Mouse (Mus musculus) liver, embryonic 12.5 days (tissue): Measurements from ENCODE around the gene D430019H16Rik. TPM values are rescaled to one million over a fixed set of nuclear protein-coding genes. Genes with fewer than 3 reads are reported as not detected.

Source experiments
- ATAC-seq: fragments of 200-750 bp; cut with Nextera tagmentation; 2 replicates; pipeline ENCODE4 v1.8.0; 2017; ENCODE audit warnings: moderate number of reproducible peaks, mild to moderate bottlenecking, moderate library complexity
- H3K27ac ChIP-seq: fragments of 300-500 bp; sonication (generic); 2 replicates; pipeline ENCODE4 v1.5.1; 2016; ENCODE audit warnings: mild to moderate bottlenecking
- H3K27me3 ChIP-seq: fragments of 300-500 bp; sonication (generic); replicated peaks from 2 replicates; pipeline ENCODE4 v1.6.1; 2016; ENCODE audit warnings: mild to moderate bottlenecking, moderate library complexity
- H3K36me3 ChIP-seq: fragments of 300-500 bp; sonication (generic); 2 replicates; pipeline ENCODE4 v1.6.1; 2016; ENCODE audit warnings: mild to moderate bottlenecking, moderate library complexity
- H3K4me1 ChIP-seq: fragments of 300-500 bp; sonication (generic); 2 replicates; pipeline ENCODE4 v1.6.1; 2016
- H3K4me2 ChIP-seq: fragments of 300-500 bp; sonication (generic); 2 replicates; pipeline ENCODE4 v1.6.1; 2016; ENCODE audit warnings: mild to moderate bottlenecking, moderate library complexity
- H3K4me3 ChIP-seq: fragments of 300-500 bp; sonication (generic); 2 replicates; pipeline ENCODE4 v1.5.1; 2016; ENCODE audit warnings: mild to moderate bottlenecking, moderate library complexity
- H3K9ac ChIP-seq: fragments of 300-500 bp; sonication (generic); 2 replicates; pipeline ENCODE4 v1.6.1; 2016; ENCODE audit warnings: mild to moderate bottlenecking, moderate library complexity
- H3K9me3 ChIP-seq: fragments of 300-500 bp; sonication (generic); replicated peaks from 2 replicates; pipeline ENCODE4 v1.6.1; 2016; ENCODE audit warnings: mild to moderate bottlenecking, moderate library complexity
- WGBS: fragments of 180-500 bp; shearing (Covaris S2); methylation state at CpG from one replicate; pipeline ENCODE4 v1.1.7; 2016; ENCODE audit not compliant: insufficient replicate concordance; 5-methylcytosine and 5-hydroxymethylcytosine counted together
- polyA plus RNA-seq: library from polyadenylated mRNA; unstranded; fragments of >200 nt; fragmentation: Nextera tagmentation; extraction: Ambion mirVana; gene quantifications from 2 replicates; pipeline ENCODE4 v1.2.1, GENCODE M21; 2016

D430019H16Rik gene
- polyA plus RNA-seq, result 0.13 and 0.19 TPM in 2 replicates

DNA sequence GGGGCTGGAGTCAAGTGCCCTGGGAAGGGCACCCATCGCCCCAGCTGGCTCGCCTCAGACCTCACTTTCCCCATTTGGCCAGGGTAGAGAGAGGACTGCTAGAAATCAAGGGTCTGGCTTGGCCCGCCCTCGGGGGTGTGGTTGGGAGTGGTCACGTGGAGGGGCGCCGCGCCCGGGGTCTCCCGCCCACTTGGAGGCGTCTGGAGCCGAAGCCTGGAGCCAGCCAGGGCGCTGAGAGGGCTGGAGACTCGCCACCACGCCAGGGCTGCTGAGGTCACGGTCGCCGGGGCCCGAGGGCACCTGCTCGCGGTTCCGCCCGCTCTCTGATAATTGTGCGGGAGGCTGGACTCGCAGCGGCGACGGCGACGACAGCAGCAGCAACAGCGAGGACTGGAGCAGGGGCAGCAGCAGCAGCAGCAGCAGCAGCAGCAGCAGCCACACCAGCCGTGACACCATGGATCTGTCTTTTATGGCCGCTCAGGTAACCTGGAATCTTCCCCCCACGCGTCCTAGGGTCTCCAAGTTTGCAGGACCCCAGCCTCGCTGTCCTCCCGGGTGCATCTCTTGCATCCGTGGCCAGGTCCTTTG, at the start of gene D430019H16Rik:
D430019H16Rik (plus strand) TSS at position 187 of the 588 bp plus-strand sequence.
- Histone ChIP-seq H3K9ac (peak within 1 kb of the TSS; percentile 31; the same call in 1 of the 2 replicates), H3K27ac (no peak within 1 kb of the TSS), H3K27me3 (peaks cover 35% of the 10 kb centered on the region), H3K36me3 (no peaks in the 10 kb centered on the region), H3K4me1 (peaks cover 11% of the 10 kb centered on the region), H3K4me3 (peak within 1 kb of the TSS; percentile 39), H3K4me2 (peak within 1 kb of the TSS; percentile 64), H3K9me3 (no peaks in the 10 kb centered on the region)
- ATAC-seq, result peak; percentile 42; the same call in 1 of the 2 replicates
- 2% methylated on average over 33 of the region's 38 CpGs for WGBS

DNA sequence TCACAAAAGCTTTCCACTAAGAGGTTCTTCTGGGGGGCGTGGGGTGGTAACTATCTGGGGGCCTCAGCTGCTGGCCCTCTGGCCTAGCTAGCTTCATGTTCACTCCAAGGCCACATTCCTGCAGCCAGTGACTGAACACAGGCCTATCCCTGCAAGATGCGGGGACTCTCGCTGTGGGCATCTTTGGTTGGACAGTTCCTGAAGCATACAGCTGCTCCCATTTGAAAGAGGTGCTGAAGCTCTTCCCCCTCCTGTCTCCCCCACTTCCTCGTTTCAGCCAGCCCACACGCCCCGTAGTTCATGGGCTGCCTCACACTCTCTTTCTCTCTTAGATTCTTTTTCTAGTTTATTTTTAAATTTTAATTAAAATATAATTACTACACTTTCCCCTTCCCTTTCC, 47.6 kb upstream of the D430019H16Rik start:
- no peaks in the 10 kb centered on the region for H3K36me3 ChIP-seq
- H3K9me3 ChIP-seq, result no peaks in the 10 kb centered on the region
- 47% methylated on average over 6 of the region's 6 CpGs for WGBS
- H3K27me3 ChIP-seq, result no peaks in the 10 kb centered on the region
- ATAC-seq, result no peak
- no peak overlapping the region for H3K4me3 ChIP-seq
- no peaks in the 10 kb centered on the region for H3K4me1 ChIP-seq
- H3K4me2 ChIP-seq, result no peak overlapping the region
- no peak overlapping the region for H3K27ac ChIP-seq
- H3K9ac ChIP-seq, result no peak overlapping the region

DNA sequence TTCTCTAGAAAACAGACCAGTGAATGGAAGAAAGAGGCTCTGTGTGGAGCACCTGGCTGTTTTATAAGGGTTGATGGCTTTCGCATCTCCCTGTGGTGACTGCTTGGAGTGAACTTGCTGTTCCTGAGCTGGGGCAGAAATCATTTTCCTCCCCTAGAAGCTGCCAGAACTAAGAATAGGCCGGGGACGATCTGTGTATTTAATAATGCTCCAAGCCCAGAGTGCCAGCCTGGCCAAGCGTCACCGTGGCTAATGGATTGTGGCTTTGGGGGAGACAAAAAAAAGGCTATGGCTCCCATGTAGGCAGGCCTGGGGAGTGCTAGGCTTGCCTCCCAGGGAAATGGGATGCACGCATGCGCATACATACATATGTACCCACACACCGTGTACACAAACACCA, 39.7 kb upstream of the D430019H16Rik start:
- Histone ChIP-seq H3K4me3 (no peak overlapping the region), H3K9me3 (no peaks in the 10 kb centered on the region), H3K4me1 (no peaks in the 10 kb centered on the region), H3K4me2 (no peak overlapping the region), H3K9ac (no peak overlapping the region), H3K27me3 (no peaks in the 10 kb centered on the region), H3K27ac (no peak overlapping the region), H3K36me3 (no peaks in the 10 kb centered on the region)
- no peak for ATAC-seq
- 85% methylated on average over 8 of the region's 8 CpGs for WGBS

DNA sequence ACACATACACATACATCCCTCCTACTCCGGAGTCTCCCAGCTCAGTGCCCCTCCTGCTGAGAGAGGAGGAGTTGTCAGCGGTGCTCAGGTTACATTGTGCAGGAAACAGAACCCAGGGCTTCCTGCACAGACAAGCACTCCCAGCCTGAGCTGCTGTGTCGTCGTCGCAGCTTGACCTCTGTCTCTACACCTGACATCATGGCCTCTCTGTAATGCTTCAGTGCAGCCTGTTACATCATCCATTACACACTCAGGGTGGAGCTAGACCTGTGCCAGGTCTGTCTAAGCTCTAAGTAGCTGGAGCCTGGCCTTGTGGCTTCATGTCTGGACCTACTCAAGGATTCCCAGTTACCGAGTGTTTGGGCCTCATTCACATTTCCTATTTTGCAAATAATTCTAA, 33.2 kb upstream of the D430019H16Rik start:
- Histone ChIP-seq H3K4me3 (no peak overlapping the region), H3K4me1 (no peaks in the 10 kb centered on the region), H3K27ac (no peak overlapping the region), H3K36me3 (no peaks in the 10 kb centered on the region), H3K27me3 (no peaks in the 10 kb centered on the region), H3K4me2 (no peak overlapping the region), H3K9me3 (no peaks in the 10 kb centered on the region), H3K9ac (no peak overlapping the region)
- WGBS, result 35% methylated on average over 6 of the region's 6 CpGs
- no peak for ATAC-seq

DNA sequence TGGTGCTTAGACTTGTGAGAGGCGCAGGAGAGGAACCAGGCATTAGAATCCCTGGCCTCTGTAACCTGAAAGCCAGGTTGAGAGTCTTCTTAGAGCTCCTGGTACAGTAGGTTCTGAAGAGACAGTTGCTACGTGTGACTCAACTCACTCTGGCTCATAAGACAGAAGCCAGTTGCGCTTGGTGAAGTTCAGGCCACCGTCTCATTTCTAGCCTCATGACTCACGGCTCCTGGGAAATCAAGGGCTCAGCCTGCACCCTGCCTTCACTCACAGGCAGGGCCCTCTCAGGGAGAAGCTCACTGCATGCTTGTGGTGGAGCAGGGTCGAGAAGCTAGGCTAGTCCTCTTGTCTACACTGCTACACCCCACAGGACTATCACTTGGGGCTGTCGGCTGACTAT, 27.1 kb upstream of the D430019H16Rik start:
- no peaks in the 10 kb centered on the region for H3K27me3 ChIP-seq

DNA sequence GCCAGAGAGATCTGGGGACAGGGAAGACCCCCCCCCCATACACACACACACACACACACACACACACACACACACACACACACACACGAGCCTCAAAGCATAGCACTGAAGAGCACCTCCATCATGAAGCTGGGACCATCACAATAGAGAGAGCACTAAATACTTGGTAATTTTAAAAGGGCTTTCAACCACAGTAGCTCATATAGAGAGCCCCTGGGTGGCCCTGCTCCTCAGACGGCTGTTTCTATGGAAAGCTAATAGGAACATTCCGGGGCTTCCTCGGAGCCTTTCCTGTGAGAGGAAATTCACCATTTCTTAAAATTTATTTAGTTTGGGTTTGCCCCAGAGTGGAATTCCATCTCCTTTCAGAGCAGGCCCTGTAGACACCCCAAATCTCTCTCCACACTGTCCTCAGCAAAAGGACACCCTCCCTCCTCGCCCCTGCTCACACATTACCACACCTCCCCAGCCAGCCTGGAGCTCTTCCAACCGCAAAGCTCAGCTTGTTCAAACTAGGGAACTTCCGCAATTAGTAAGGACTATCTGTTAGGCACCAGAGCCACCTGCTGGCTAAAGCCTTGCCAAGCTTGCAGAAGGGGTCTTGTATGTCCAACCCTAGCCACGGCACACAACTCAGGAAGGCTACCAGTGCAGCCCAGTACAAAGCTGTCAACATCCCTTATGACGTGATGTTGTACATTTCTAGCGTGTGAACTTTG, 26.5 kb upstream of the D430019H16Rik start:
- WGBS, result 21% methylated on average over 10 of the region's 10 CpGs
- Histone ChIP-seq H3K27me3 (no peaks in the 10 kb centered on the region), H3K27ac (no peak overlapping the region), H3K4me2 (no peak overlapping the region), H3K4me1 (no peaks in the 10 kb centered on the region), H3K4me3 (no peak overlapping the region), H3K9me3 (no peaks in the 10 kb centered on the region), H3K36me3 (no peaks in the 10 kb centered on the region), H3K9ac (no peak overlapping the region)
- no peak for ATAC-seq

More for the DNA sequence above, 27.1 kb upstream of the D430019H16Rik start:
- WGBS, result 45% methylated on average over 7 of the region's 7 CpGs
- H3K36me3 ChIP-seq, result no peaks in the 10 kb centered on the region
- H3K9me3 ChIP-seq, result no peaks in the 10 kb centered on the region
- no peak overlapping the region for H3K27ac ChIP-seq
- H3K4me2 ChIP-seq, result no peak overlapping the region
- no peak overlapping the region for H3K4me3 ChIP-seq
- no peak overlapping the region for H3K9ac ChIP-seq
- no peaks in the 10 kb centered on the region for H3K4me1 ChIP-seq
- no peak for ATAC-seq

DNA sequence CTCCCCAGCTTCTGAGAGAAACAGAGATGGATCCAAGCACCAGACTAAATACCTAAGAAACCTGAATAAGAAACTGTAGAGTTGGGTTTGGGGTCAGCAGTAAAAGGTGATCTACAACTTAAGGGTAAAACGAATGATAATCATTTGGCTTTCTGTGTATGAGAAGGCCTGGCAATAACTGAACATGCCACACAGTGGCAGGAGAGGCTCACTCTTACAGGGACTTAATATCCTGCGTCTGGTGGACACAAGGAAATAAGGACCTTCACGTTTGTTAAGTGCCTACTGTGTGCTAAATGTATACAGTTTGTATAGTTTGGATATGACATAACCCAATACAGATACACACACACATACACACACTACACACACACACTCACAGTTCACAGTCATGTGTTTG, 21.8 kb upstream of the D430019H16Rik start:
- Histone ChIP-seq H3K9ac (no peak overlapping the region), H3K4me2 (no peak overlapping the region), H3K4me1 (no peaks in the 10 kb centered on the region), H3K4me3 (no peak overlapping the region), H3K27me3 (no peaks in the 10 kb centered on the region), H3K36me3 (no peaks in the 10 kb centered on the region), H3K9me3 (no peaks in the 10 kb centered on the region), H3K27ac (no peak overlapping the region)
- ATAC-seq, result no peak
- WGBS, result 32% methylated on average over 3 of the region's 3 CpGs

DNA sequence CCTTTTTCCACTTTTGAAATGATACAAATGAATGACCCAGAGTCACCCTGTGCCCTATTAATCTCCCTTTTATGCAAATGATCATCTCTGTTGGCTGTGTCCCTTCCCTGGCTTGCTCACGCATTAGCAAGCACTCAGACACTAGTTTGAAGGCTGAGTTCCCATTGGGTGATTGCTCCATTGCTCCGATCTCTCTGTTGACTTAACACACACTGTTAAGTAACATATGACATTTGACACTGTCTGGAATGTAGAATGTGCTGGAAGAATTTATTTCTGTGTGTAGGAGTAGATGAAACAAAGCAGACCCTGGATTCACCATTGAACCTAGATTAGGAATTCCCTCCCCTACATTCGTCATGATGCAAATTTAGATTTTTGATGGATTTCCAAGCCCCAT, 20.8 kb upstream of the D430019H16Rik start:
- no peaks in the 10 kb centered on the region for H3K4me1 ChIP-seq
- no peaks in the 10 kb centered on the region for H3K9me3 ChIP-seq
- no peak for ATAC-seq
- no peak overlapping the region for H3K4me3 ChIP-seq
- no peak overlapping the region for H3K9ac ChIP-seq
- H3K27ac ChIP-seq, result no peak overlapping the region
- WGBS, result 60% methylated on average over 3 of the region's 3 CpGs
- no peak overlapping the region for H3K4me2 ChIP-seq
- no peaks in the 10 kb centered on the region for H3K36me3 ChIP-seq
- H3K27me3 ChIP-seq, result no peaks in the 10 kb centered on the region

DNA sequence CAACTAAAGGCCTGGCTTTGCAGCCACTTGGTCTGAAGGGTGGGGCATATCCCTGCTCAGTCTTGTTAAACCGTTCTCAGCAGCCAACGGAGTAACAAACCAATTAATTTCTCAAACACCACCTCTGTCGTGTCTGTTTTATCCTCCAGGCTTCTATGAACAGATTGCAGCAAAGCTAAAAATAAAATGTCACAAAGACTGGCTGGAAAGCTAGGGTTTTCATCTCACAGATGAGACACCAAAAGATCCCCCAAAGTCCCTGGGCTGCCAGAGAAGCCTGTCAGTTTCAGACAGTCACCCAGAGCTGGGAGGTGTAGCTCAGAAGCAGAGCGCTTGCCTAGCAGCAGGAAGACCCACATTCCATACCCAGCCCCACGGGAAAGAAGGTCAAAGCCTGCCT, 15.4 kb upstream of the D430019H16Rik start:
- H3K4me2 ChIP-seq, result no peak overlapping the region
- no peaks in the 10 kb centered on the region for H3K9me3 ChIP-seq
- WGBS, result 43% methylated on average over 5 of the region's 5 CpGs
- H3K4me1 ChIP-seq, result no peaks in the 10 kb centered on the region
- no peak for ATAC-seq
- no peaks in the 10 kb centered on the region for H3K36me3 ChIP-seq
- H3K27me3 ChIP-seq, result no peaks in the 10 kb centered on the region
- no peak overlapping the region for H3K9ac ChIP-seq
- no peak overlapping the region for H3K4me3 ChIP-seq
- H3K27ac ChIP-seq, result no peak overlapping the region

DNA sequence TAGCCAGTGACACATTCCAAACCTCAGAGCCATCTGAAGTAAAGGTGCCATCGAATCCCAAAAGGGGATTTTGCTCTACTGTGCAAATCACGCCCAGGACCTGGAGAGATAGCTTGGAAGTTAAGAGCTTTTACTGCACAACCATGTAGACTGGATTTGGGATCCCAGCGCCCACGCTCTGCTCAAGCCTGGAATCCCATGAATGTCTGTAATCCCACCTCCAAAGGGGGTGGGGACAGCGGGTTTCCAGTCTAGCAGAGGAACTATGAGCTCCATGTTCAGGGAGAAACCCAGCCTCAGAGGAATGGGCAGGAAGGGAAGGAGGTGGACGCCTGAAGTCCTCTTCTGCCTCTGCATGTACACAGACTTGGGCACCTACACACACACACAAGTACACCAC, 13.7 kb upstream of the D430019H16Rik start:
- no peak for ATAC-seq
- no peaks in the 10 kb centered on the region for H3K36me3 ChIP-seq
- no peak overlapping the region for H3K4me3 ChIP-seq
- H3K4me2 ChIP-seq, result no peak overlapping the region
- WGBS, result 56% methylated on average over 6 of the region's 6 CpGs
- H3K27ac ChIP-seq, result no peak overlapping the region
- H3K27me3 ChIP-seq, result no peaks in the 10 kb centered on the region
- no peaks in the 10 kb centered on the region for H3K4me1 ChIP-seq
- H3K9ac ChIP-seq, result no peak overlapping the region
- no peaks in the 10 kb centered on the region for H3K9me3 ChIP-seq

DNA sequence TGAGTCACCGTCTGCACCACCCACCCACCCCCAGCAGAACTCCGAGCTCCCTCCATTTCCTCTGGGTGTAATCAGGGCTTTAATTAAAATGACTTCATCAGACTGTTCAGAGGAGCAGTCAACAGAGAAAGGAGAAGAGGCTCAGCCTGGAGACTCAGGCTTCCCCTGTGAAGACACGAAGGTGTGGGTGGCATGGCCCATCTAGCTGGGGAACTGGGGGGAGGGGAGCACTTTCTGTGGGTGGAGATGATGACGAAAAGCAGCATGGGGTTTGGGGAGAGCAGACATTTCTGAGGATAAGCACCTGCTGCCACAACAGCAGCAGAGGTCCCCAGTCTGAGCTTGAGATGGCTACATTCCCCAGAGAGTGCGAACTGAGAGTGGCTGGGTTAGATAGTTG, 10.1 kb upstream of the D430019H16Rik start:
- no peak overlapping the region for H3K4me2 ChIP-seq
- H3K27ac ChIP-seq, result no peak overlapping the region
- WGBS, result 51% methylated on average over 5 of the region's 5 CpGs
- no peaks in the 10 kb centered on the region for H3K9me3 ChIP-seq
- no peak for ATAC-seq
- no peak overlapping the region for H3K4me3 ChIP-seq
- H3K36me3 ChIP-seq, result no peaks in the 10 kb centered on the region
- H3K4me1 ChIP-seq, result no peaks in the 10 kb centered on the region
- no peaks in the 10 kb centered on the region for H3K27me3 ChIP-seq
- no peak overlapping the region for H3K9ac ChIP-seq

DNA sequence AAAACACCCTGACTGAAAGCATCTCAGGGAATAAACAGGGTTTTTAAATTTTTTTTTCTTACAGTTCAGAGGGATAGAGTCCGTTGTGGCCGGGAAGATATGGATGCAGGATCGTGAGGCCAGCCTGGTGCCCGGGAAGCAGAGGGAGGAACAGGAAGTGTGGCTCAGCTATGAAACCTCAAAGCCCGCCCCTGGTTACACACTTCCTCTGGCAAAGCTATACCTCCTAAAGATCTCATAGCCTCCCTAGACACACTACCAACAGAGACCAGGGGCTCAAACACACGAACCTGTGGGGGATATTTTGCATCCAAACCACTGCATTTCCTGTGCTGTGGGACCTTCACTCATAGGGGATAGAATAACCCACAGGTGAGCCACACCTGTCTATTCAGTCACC, 7.9 kb upstream of the D430019H16Rik start:
- no peak overlapping the region for H3K9ac ChIP-seq
- no peak overlapping the region for H3K4me2 ChIP-seq
- no peaks in the 10 kb centered on the region for H3K27me3 ChIP-seq
- no peak for ATAC-seq
- 27% methylated on average over 6 of the region's 6 CpGs for WGBS
- H3K27ac ChIP-seq, result no peak overlapping the region
- H3K36me3 ChIP-seq, result no peaks in the 10 kb centered on the region
- H3K9me3 ChIP-seq, result no peaks in the 10 kb centered on the region
- H3K4me1 ChIP-seq, result no peaks in the 10 kb centered on the region
- no peak overlapping the region for H3K4me3 ChIP-seq
